Mouse (Mus musculus) kidney, postnatal 0 days (tissue): ENCODE results near the gene Noxred1. TPM values are rescaled to one million over a fixed set of nuclear protein-coding genes. Genes with fewer than 3 reads are reported as not detected.
"Not testable (repeated sequence)": the region's sequence is repeated elsewhere in the genome, so short reads cannot be mapped to it uniquely, and the experiment has no call there.

Source experiments
- ATAC-seq: fragments of 200-750 bp; cut with Nextera tagmentation; replicated peaks from 2 replicates; pipeline ENCODE4 v1.8.0; 2017; ENCODE audit warnings: low read depth, moderate number of reproducible peaks, moderate TSS enrichment, moderate library complexity; ENCODE audit not compliant: low FRiP score
- DNase-seq: peaks from one replicate; pipeline ENCODE4 v3.0.0-alpha.2; 2016; ENCODE audit warnings: low spot score
- H3K27ac ChIP-seq: fragments of 300-500 bp; sonication (generic); 2 replicates; pipeline ENCODE4 v1.5.1; 2014; ENCODE audit warnings: mild to moderate bottlenecking
- H3K27me3 ChIP-seq: fragments of 300-500 bp; sonication (generic); 2 replicates; pipeline ENCODE4 v1.6.1; 2014; ENCODE audit warnings: low read length, mixed read lengths; ENCODE audit not compliant: insufficient read depth
- H3K36me3 ChIP-seq: fragments of 300-500 bp; sonication (generic); 2 replicates; pipeline ENCODE4 v1.6.1; 2014; ENCODE audit warnings: low read length, mixed read lengths; ENCODE audit not compliant: insufficient read depth
- H3K4me1 ChIP-seq: fragments of 300-500 bp; sonication (generic); replicated peaks from 2 replicates; pipeline ENCODE4 v1.6.1; 2014; ENCODE audit warnings: antibody characterized with exemption, low read length, mixed read lengths; ENCODE audit not compliant: insufficient read depth
- H3K4me2 ChIP-seq: fragments of 300-500 bp; sonication (generic); 2 replicates; pipeline ENCODE4 v1.6.1; 2014; ENCODE audit warnings: mild to moderate bottlenecking, low read length, moderate library complexity, mixed read lengths
- H3K4me3 ChIP-seq: fragments of 300-500 bp; sonication (generic); replicated peaks from 2 replicates; pipeline ENCODE4 v1.5.1; 2014; ENCODE audit warnings: low read depth, low read length
- H3K9ac ChIP-seq: fragments of 300-500 bp; sonication (generic); 2 replicates; pipeline ENCODE4 v1.6.1; 2014; ENCODE audit warnings: low read depth, low read length
- H3K9me3 ChIP-seq: fragments of 300-500 bp; sonication (generic); replicated peaks from 2 replicates; pipeline ENCODE4 v1.6.1; 2016; ENCODE audit warnings: low read length, inconsistent platforms, mixed read lengths
- CTCF ChIP-seq: IDR thresholded peaks from 2 replicates; pipeline ENCODE4 v1.5.1; 2016; ENCODE audit warnings: antibody characterized with exemption, low read depth, mild to moderate bottlenecking, moderate library complexity
- WGBS: fragments of 180-500 bp; shearing (Covaris S2); extraction: QIAGEN DNeasy Blood & Tissue Kit; methylation state at CpG from one replicate; pipeline ENCODE4 v1.1.7; 2014; 5-methylcytosine and 5-hydroxymethylcytosine counted together
- polyA plus RNA-seq: library from polyadenylated mRNA; unstranded; fragments of >200 nt; fragmentation: Nextera tagmentation; extraction: Ambion mirVana; gene quantifications from 2 replicates; pipeline ENCODE4 v1.2.1, GENCODE M21; 2015

The Noxred1 gene
- polyA plus RNA-seq, 1 experiment from 2014 or later, result not detected

- TF ChIP-seq CTCF, result no peak
- no peak for ATAC-seq
Measured at GRCm38 (mm10) chr12:87217596-87217995, 20.9 kb downstream of the Noxred1 start.

GRCm38 (mm10) chr12:87216053-87216452 lies 22.5 kb downstream of the Noxred1 start:
- 71% methylated on average over 2 of the region's 2 CpGs for WGBS
- H3K36me3 ChIP-seq, result no peaks in the 10 kb centered on the region
- no peak overlapping the region for H3K4me3 ChIP-seq
- TF ChIP-seq CTCF, result no peak
- H3K27ac ChIP-seq, result no peak overlapping the region
- H3K9me3 ChIP-seq, result no peaks in the 10 kb centered on the region
- ATAC-seq, result no peak
- no peak overlapping the region for H3K4me2 ChIP-seq
- no peaks in the 10 kb centered on the region for H3K27me3 ChIP-seq
- H3K4me1 ChIP-seq, result no peaks in the 10 kb centered on the region
- no peak overlapping the region for H3K9ac ChIP-seq
- no peak for DNase-seq

More at GRCm38 (mm10) chr12:87217596-87217995, 20.9 kb downstream of the Noxred1 start:
- Histone ChIP-seq H3K27ac (no peak overlapping the region), H3K4me1 (no peaks in the 10 kb centered on the region), H3K9me3 (no peaks in the 10 kb centered on the region), H3K36me3 (no peaks in the 10 kb centered on the region), H3K9ac (no peak overlapping the region), H3K4me2 (no peak overlapping the region), H3K27me3 (no peaks in the 10 kb centered on the region), H3K4me3 (no peak overlapping the region)
- no peak for DNase-seq

DNA sequence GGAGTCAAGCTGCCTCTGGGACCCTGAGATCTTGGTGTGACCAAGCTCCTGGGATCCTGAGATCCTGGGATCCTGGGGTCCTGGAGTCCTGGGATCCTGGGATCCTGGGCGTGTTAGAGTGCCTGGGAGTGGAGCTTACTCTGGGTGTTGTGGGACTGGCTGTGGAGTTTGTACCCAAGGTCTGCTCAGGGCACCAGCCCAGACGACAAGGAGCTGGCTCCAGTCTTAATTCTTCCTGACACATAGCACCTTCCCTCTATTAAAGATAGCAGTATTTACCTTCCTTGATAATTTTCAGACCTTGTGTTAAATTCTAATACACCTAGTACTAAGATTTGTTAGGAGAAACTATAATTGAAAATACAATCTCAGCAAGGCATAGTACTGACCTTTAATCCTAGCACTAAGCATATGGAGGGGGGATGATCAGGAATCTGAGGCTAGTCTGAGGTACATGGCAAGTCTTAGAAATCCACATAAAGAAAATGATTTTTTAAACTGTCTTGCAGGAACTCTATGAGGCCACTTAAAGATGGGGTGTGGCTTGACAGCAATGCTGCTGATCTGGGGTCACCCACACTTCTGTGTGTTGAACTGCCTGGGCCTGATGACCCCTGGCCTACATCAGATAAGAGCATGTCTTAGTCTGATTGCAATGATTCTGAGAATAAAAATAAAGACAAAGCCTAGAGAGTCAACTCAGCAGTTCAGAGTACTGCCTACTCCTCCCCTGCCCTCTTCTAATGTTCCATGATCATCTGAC lies 25.5 kb downstream of the Noxred1 start:
- no peak for TF ChIP-seq CTCF

DNA sequence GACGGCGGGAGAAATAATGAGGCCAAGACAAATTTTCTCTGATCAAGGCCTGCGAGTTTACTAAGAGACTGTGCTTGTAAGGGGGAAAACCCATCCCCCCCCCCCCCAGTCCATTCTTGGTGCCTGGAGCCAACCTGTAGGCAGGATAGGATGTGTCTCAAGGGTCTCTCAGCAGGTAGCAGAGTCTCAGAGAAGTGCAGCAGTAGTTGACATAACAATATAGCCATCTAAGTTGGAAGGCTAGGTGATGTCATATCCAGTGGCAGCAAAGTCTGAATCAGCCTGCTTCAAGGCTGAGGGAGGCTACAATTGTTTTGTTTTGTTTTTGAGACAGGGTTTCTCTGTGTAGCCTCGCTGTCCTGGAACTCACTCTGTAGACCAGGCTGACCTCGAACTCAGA lies 32.7 kb downstream of the Noxred1 start:
- ATAC-seq, result not testable (repeated sequence)

More for the DNA sequence above, 25.5 kb downstream of the Noxred1 start:
- ATAC-seq (no peak), DNase-seq (no peak)
- 43% methylated on average over 2 of the region's 2 CpGs for WGBS
- Histone ChIP-seq H3K36me3 (no peaks in the 10 kb centered on the region), H3K27ac (no peak overlapping the region), H3K4me1 (no peaks in the 10 kb centered on the region), H3K4me3 (no peak overlapping the region), H3K4me2 (no peak overlapping the region), H3K9me3 (no peaks in the 10 kb centered on the region), H3K27me3 (no peaks in the 10 kb centered on the region), H3K9ac (no peak overlapping the region)

GRCm38 (mm10) chr12:87201694-87202093 lies 36.8 kb downstream of the Noxred1 start:
- H3K27ac ChIP-seq, result no peak overlapping the region
- 60% methylated on average over 5 of the region's 5 CpGs for WGBS
- no peaks in the 10 kb centered on the region for H3K36me3 ChIP-seq
- no peaks in the 10 kb centered on the region for H3K4me1 ChIP-seq
- no peak overlapping the region for H3K9ac ChIP-seq
- peak; percentile 17; the same call in 1 of the 2 replicates for TF ChIP-seq CTCF
- no peak for DNase-seq
- no peak overlapping the region for H3K4me3 ChIP-seq
- no peak overlapping the region for H3K4me2 ChIP-seq
- ATAC-seq, result no peak
- H3K27me3 ChIP-seq, result no peaks in the 10 kb centered on the region
- no peaks in the 10 kb centered on the region for H3K9me3 ChIP-seq

More for the DNA sequence above, 32.7 kb downstream of the Noxred1 start:
- 87% methylated on average over 5 of the region's 5 CpGs for WGBS
- not testable (repeated sequence) for H3K4me2 ChIP-seq, H3K9ac ChIP-seq, H3K4me3 ChIP-seq, H3K9me3 ChIP-seq, H3K36me3 ChIP-seq, DNase-seq, H3K27ac ChIP-seq, H3K27me3 ChIP-seq, H3K4me1 ChIP-seq

- under 1% methylated on average over 54 of the region's 70 CpGs for WGBS
- peak within 1 kb of the TSS; percentile 81 for H3K4me2 ChIP-seq
- ATAC-seq (peak; percentile 93), DNase-seq (peak; percentile 90)
- H3K27ac ChIP-seq, result peak within 1 kb of the TSS; percentile 77
- no peaks in the 10 kb centered on the region for H3K36me3 ChIP-seq
- H3K4me1 ChIP-seq, result no peaks in the 10 kb centered on the region
- no peaks in the 10 kb centered on the region for H3K27me3 ChIP-seq
- H3K9me3 ChIP-seq, result no peaks in the 10 kb centered on the region
- H3K9ac ChIP-seq, result peak within 1 kb of the TSS; percentile 87
- no peak for TF ChIP-seq CTCF
- H3K4me3 ChIP-seq, result peak within 1 kb of the TSS; percentile 88
Measured at GRCm38 (mm10) chr12:87199973-87200586, 38.5 kb downstream of the Noxred1 start, which contains the start of gene Tmed8. Tmed8 (minus strand) TSS chr12:87200454.
